Mouse (Mus musculus): ENCODE results near the gene Nckap5. TPM values are rescaled to one million over a fixed set of nuclear protein-coding genes. Genes with fewer than 3 reads are reported as not detected.

Gene Nckap5
- polyA plus RNA-seq, 1 experiment = not detected

GRCm38 (mm10) chr1:126832885-126833284 lies 2.3 kb upstream of the Nckap5 start:
- Histone ChIP-seq H3K4me3 (ENCODE audit: insufficient read depth, low read depth, low read length) (no peak overlapping the region), H3K27ac (ENCODE audit: insufficient read depth, low read depth, low read length) (no peak overlapping the region), H3K4me1 (ENCODE audit: control insufficient read depth, insufficient read depth, low read length) (peaks cover 10% of the 10 kb centered on the region)
- TF ChIP-seq CTCF (IDR thresholded peaks at IDR 0.05; ENCODE audit: insufficient read depth, low read depth, low read length) = no peak
- 96% methylated on average over 1 of the region's 1 CpGs for WGBS

- 42% methylated on average over 9 of the region's 9 CpGs for WGBS
- TF ChIP-seq CTCF (IDR thresholded peaks at IDR 0.05; ENCODE audit: insufficient read depth, low read depth, low read length) = no peak
- no peak for TF ChIP-seq POLR2A (IDR thresholded peaks at IDR 0.05; ENCODE audit: insufficient read depth, low read depth, low read length)
- no peak overlapping the region for H3K4me3 ChIP-seq (ENCODE audit: insufficient read depth, low read depth, low read length)
Observed at GRCm38 (mm10) chr1:126829031-126829430, 1.6 kb downstream of the Nckap5 start.

GRCm38 (mm10) chr1:126824841-126825240 lies 5.8 kb downstream of the Nckap5 start:
- TF ChIP-seq POLR2A (IDR thresholded peaks at IDR 0.05; ENCODE audit: insufficient read depth, low read depth, low read length) (no peak), CTCF (IDR thresholded peaks at IDR 0.05; ENCODE audit: insufficient read depth, low read depth, low read length) (no peak)
- H3K27ac ChIP-seq (ENCODE audit: insufficient read depth, low read depth, low read length) = no peak overlapping the region
- H3K4me1 ChIP-seq (ENCODE audit: control insufficient read depth, insufficient read depth, low read length) = peaks cover 1% of the 10 kb centered on the region
- H3K4me3 ChIP-seq (ENCODE audit: insufficient read depth, low read depth, low read length) = no peak overlapping the region
- 75% methylated on average over 3 of the region's 3 CpGs for WGBS

More at GRCm38 (mm10) chr1:126829031-126829430, 1.6 kb downstream of the Nckap5 start:
- Histone ChIP-seq H3K27ac (ENCODE audit: insufficient read depth, low read depth, low read length) (no peak overlapping the region), H3K4me1 (ENCODE audit: control insufficient read depth, insufficient read depth, low read length) (peaks cover 10% of the 10 kb centered on the region)

GRCm38 (mm10) chr1:126822246-126822645 lies 8.4 kb downstream of the Nckap5 start:
- Histone ChIP-seq H3K27ac (ENCODE audit: insufficient read depth, low read depth, low read length) (no peak overlapping the region), H3K4me1 (ENCODE audit: control insufficient read depth, insufficient read depth, low read length) (peaks cover 3% of the 10 kb centered on the region; the same call in 1 of the 2 replicates), H3K4me3 (ENCODE audit: insufficient read depth, low read depth, low read length) (no peak overlapping the region)
- TF ChIP-seq POLR2A (IDR thresholded peaks at IDR 0.05; ENCODE audit: insufficient read depth, low read depth, low read length) (no peak), CTCF (IDR thresholded peaks at IDR 0.05; ENCODE audit: insufficient read depth, low read depth, low read length) (no peak)
- WGBS = 90% methylated on average over 6 of the region's 6 CpGs

- TF ChIP-seq POLR2A (IDR thresholded peaks at IDR 0.05; ENCODE audit: insufficient read depth, low read depth, low read length) (no peak), CTCF (IDR thresholded peaks at IDR 0.05; ENCODE audit: insufficient read depth, low read depth, low read length) (no peak)
- WGBS = 44% methylated on average over 9 of the region's 9 CpGs
Observed at GRCm38 (mm10) chr1:126817381-126818034, 13.1 kb downstream of the Nckap5 start.

GRCm38 (mm10) chr1:126806994-126807611 lies 23.5 kb downstream of the Nckap5 start:
- WGBS = 62% methylated on average over 3 of the region's 3 CpGs

More at GRCm38 (mm10) chr1:126817381-126818034, 13.1 kb downstream of the Nckap5 start:
- Histone ChIP-seq H3K4me3 (ENCODE audit: insufficient read depth, low read depth, low read length) (no peak overlapping the region), H3K4me1 (ENCODE audit: control insufficient read depth, insufficient read depth, low read length) (peaks cover 3% of the 10 kb centered on the region; the same call in 1 of the 2 replicates), H3K27ac (ENCODE audit: insufficient read depth, low read depth, low read length) (no peak overlapping the region)

GRCm38 (mm10) chr1:126806548-126806947 lies 24.1 kb downstream of the Nckap5 start:
- Histone ChIP-seq H3K27ac (ENCODE audit: insufficient read depth, low read depth, low read length) (no peak overlapping the region), H3K4me1 (ENCODE audit: control insufficient read depth, insufficient read depth, low read length) (peaks cover 2% of the 10 kb centered on the region; the same call in 1 of the 2 replicates), H3K4me3 (ENCODE audit: insufficient read depth, low read depth, low read length) (no peak overlapping the region)
- WGBS = 28% methylated on average over 7 of the region's 7 CpGs
- TF ChIP-seq CTCF (IDR thresholded peaks at IDR 0.05; ENCODE audit: insufficient read depth, low read depth, low read length) = no peak
- no peak for TF ChIP-seq POLR2A (IDR thresholded peaks at IDR 0.05; ENCODE audit: insufficient read depth, low read depth, low read length)

More at GRCm38 (mm10) chr1:126806994-126807611, 23.5 kb downstream of the Nckap5 start:
- no peak overlapping the region for H3K4me3 ChIP-seq (ENCODE audit: insufficient read depth, low read depth, low read length)
- H3K27ac ChIP-seq (ENCODE audit: insufficient read depth, low read depth, low read length) = no peak overlapping the region
- TF ChIP-seq CTCF (IDR thresholded peaks at IDR 0.05; ENCODE audit: insufficient read depth, low read depth, low read length) (no peak), POLR2A (IDR thresholded peaks at IDR 0.05; ENCODE audit: insufficient read depth, low read depth, low read length) (no peak)
- peaks cover 2% of the 10 kb centered on the region; the same call in 1 of the 2 replicates for H3K4me1 ChIP-seq (ENCODE audit: control insufficient read depth, insufficient read depth, low read length)

GRCm38 (mm10) chr1:126802405-126802804 lies 28.2 kb downstream of the Nckap5 start:
- no peak overlapping the region for H3K4me3 ChIP-seq (ENCODE audit: insufficient read depth, low read depth, low read length)
- peaks cover 2% of the 10 kb centered on the region; the same call in 1 of the 2 replicates for H3K4me1 ChIP-seq (ENCODE audit: control insufficient read depth, insufficient read depth, low read length)
- TF ChIP-seq CTCF (IDR thresholded peaks at IDR 0.05; ENCODE audit: insufficient read depth, low read depth, low read length) (no peak), POLR2A (IDR thresholded peaks at IDR 0.05; ENCODE audit: insufficient read depth, low read depth, low read length) (no peak)
- no peak overlapping the region for H3K27ac ChIP-seq (ENCODE audit: insufficient read depth, low read depth, low read length)
- 94% methylated on average over 3 of the region's 3 CpGs for WGBS

- Histone ChIP-seq H3K4me1 (ENCODE audit: control insufficient read depth, insufficient read depth, low read length) (peaks cover 2% of the 10 kb centered on the region; the same call in 1 of the 2 replicates), H3K4me3 (ENCODE audit: insufficient read depth, low read depth, low read length) (no peak overlapping the region), H3K27ac (ENCODE audit: insufficient read depth, low read depth, low read length) (no peak overlapping the region)
- TF ChIP-seq CTCF (IDR thresholded peaks at IDR 0.05; ENCODE audit: insufficient read depth, low read depth, low read length) (no peak), POLR2A (IDR thresholded peaks at IDR 0.05; ENCODE audit: insufficient read depth, low read depth, low read length) (no peak)
- WGBS = 53% methylated on average over 8 of the region's 8 CpGs
Observed at GRCm38 (mm10) chr1:126801706-126802105, 28.9 kb downstream of the Nckap5 start.
